Mouse (Mus musculus): ENCODE data around the gene Rad51d. TPM values are rescaled to one million over a fixed set of nuclear protein-coding genes. Genes with fewer than 3 reads are reported as not detected.

Rad51d gene
- polyA plus RNA-seq, 1 experiment: 9.1 TPM

- H3K4me2 ChIP-seq (ENCODE audit: low read depth): no peak overlapping the region
- peaks cover 17% of the 10 kb centered on the region for H3K36me3 ChIP-seq (ENCODE audit: control insufficient read depth, insufficient read depth)
- H3K79me2 ChIP-seq (ENCODE audit: control insufficient read depth, insufficient read depth): peaks cover 11% of the 10 kb centered on the region
- H3K4me3 ChIP-seq: no peak overlapping the region
- H3K27me3 ChIP-seq (ENCODE audit: control insufficient read depth, insufficient read depth, insufficient read length): no peaks in the 10 kb centered on the region
- TF ChIP-seq TCF12 (IDR thresholded peaks at IDR 0.05; ENCODE audit: insufficient read depth, poor library complexity, severe bottlenecking) (no peak), REST (IDR thresholded peaks at IDR 0.05; ENCODE audit: insufficient read depth, insufficient read length) (no peak), SRF (IDR thresholded peaks at IDR 0.05; ENCODE audit: control insufficient read depth, insufficient read length, low read depth) (no peak), E2F4 (IDR thresholded peaks at IDR 0.05; ENCODE audit: insufficient read depth) (no peak), TCF3 (IDR thresholded peaks at IDR 0.05; ENCODE audit: insufficient read length, low read depth) (no peak), USF1 (IDR thresholded peaks at IDR 0.05; ENCODE audit: low read depth) (no peak), POLR2A (IDR thresholded peaks at IDR 0.05; ENCODE audit: insufficient read length, low read depth) (no peak)
- no peak overlapping the region for H3ac ChIP-seq (ENCODE audit: control insufficient read depth, insufficient read length)
These were observed 14.5 kb upstream of the Rad51d start for GRCm38 (mm10) chr11:82904952-82905351.

GRCm38 (mm10) chr11:82901606-82902310 lies 11.3 kb upstream of the Rad51d start:
- H3K27me3 ChIP-seq (ENCODE audit: control insufficient read depth, insufficient read depth, insufficient read length): no peaks in the 10 kb centered on the region
- TF ChIP-seq SRF (IDR thresholded peaks at IDR 0.05; ENCODE audit: control insufficient read depth, insufficient read length, low read depth): no peak
- peak; percentile 38 for TF ChIP-seq TCF12 (IDR thresholded peaks at IDR 0.05; ENCODE audit: insufficient read depth, poor library complexity, severe bottlenecking)
- no peak for TF ChIP-seq USF1 (IDR thresholded peaks at IDR 0.05; ENCODE audit: low read depth)
- peak in 2 of 3 experiments; percentile 89 to 90 for TF ChIP-seq MYOD1 (IDR thresholded peaks at IDR 0.05; ENCODE audit: control insufficient read depth in 1 of 3, insufficient read length in 2 of 3, low read depth in 2 of 3)
- no peak for TF ChIP-seq REST (IDR thresholded peaks at IDR 0.05; ENCODE audit: insufficient read depth, insufficient read length)
- TF ChIP-seq TCF3 (IDR thresholded peaks at IDR 0.05; ENCODE audit: insufficient read length, low read depth): peak; percentile 85
- no peak for TF ChIP-seq POLR2A (IDR thresholded peaks at IDR 0.05; ENCODE audit: insufficient read length, low read depth)
- TF ChIP-seq CEBPB (IDR thresholded peaks at IDR 0.05; ENCODE audit: insufficient read depth, poor library complexity, severe bottlenecking): no peak
- peak in 2 of 3 experiments; percentile 67 to 93 for TF ChIP-seq MYOG (IDR thresholded peaks at IDR 0.05; ENCODE audit: control insufficient read depth in 1 of 3, insufficient read depth in 1 of 3, insufficient read length in 2 of 3, low read depth in 2 of 3)
- no peak overlapping the region for H3K4me3 ChIP-seq
- H3K79me2 ChIP-seq (ENCODE audit: control insufficient read depth, insufficient read depth): no peaks in the 10 kb centered on the region
- peaks cover 17% of the 10 kb centered on the region for H3K36me3 ChIP-seq (ENCODE audit: control insufficient read depth, insufficient read depth)
- no peak overlapping the region for H3ac ChIP-seq (ENCODE audit: control insufficient read depth, insufficient read length)
- no peak overlapping the region for H3K4me2 ChIP-seq (ENCODE audit: low read depth)

- H3K36me3 ChIP-seq (ENCODE audit: control insufficient read depth, insufficient read depth): peaks cover 17% of the 10 kb centered on the region
- no peak for TF ChIP-seq TCF3 (IDR thresholded peaks at IDR 0.05; ENCODE audit: insufficient read length, low read depth)
- no peak for TF ChIP-seq TCF12 (IDR thresholded peaks at IDR 0.05; ENCODE audit: insufficient read depth, poor library complexity, severe bottlenecking)
- no peak for TF ChIP-seq POLR2A (IDR thresholded peaks at IDR 0.05; ENCODE audit: insufficient read length, low read depth)
- no peak for TF ChIP-seq MYOD1 (IDR thresholded peaks at IDR 0.05; ENCODE audit: control insufficient read depth in 1 of 3, insufficient read length in 2 of 3, low read depth in 2 of 3)
- no peak for TF ChIP-seq E2F4 (IDR thresholded peaks at IDR 0.05; ENCODE audit: insufficient read depth)
- TF ChIP-seq MYOG (IDR thresholded peaks at IDR 0.05; ENCODE audit: control insufficient read depth in 1 of 3, insufficient read depth in 1 of 3, insufficient read length in 2 of 3, low read depth in 2 of 3): no peak
- TF ChIP-seq POLR2AphosphoS2 (IDR thresholded peaks at IDR 0.05; ENCODE audit: insufficient read length, low read depth): peak; percentile 49
- H3K4me3 ChIP-seq: no peak overlapping the region
- H3K27me3 ChIP-seq (ENCODE audit: control insufficient read depth, insufficient read depth, insufficient read length): no peaks in the 10 kb centered on the region
- no peaks in the 10 kb centered on the region for H3K79me2 ChIP-seq (ENCODE audit: control insufficient read depth, insufficient read depth)
- no peak overlapping the region for H3K4me2 ChIP-seq (ENCODE audit: low read depth)
- H3ac ChIP-seq (ENCODE audit: control insufficient read depth, insufficient read length): no peak overlapping the region
These were observed 9.3 kb upstream of the Rad51d start for GRCm38 (mm10) chr11:82899720-82900119.

- TF ChIP-seq USF1 (IDR thresholded peaks at IDR 0.05; ENCODE audit: low read depth) (no peak), TCF12 (IDR thresholded peaks at IDR 0.05; ENCODE audit: insufficient read depth, poor library complexity, severe bottlenecking) (no peak), MYOG (IDR thresholded peaks at IDR 0.05; ENCODE audit: control insufficient read depth in 1 of 3, insufficient read depth in 1 of 3, insufficient read length in 2 of 3, low read depth in 2 of 3) (no peak), MYOD1 (IDR thresholded peaks at IDR 0.05; ENCODE audit: control insufficient read depth in 1 of 3, insufficient read length in 2 of 3, low read depth in 2 of 3) (no peak), TCF3 (IDR thresholded peaks at IDR 0.05; ENCODE audit: insufficient read length, low read depth) (no peak), MAX (IDR thresholded peaks at IDR 0.05; ENCODE audit: low read depth) (no peak), POLR2AphosphoS2 (IDR thresholded peaks at IDR 0.05; ENCODE audit: insufficient read length, low read depth) (no peak), POLR2A (IDR thresholded peaks at IDR 0.05; ENCODE audit: insufficient read length, low read depth) (no peak), E2F4 (IDR thresholded peaks at IDR 0.05; ENCODE audit: insufficient read depth) (no peak), REST (IDR thresholded peaks at IDR 0.05; ENCODE audit: insufficient read depth, insufficient read length) (no peak), CEBPB (IDR thresholded peaks at IDR 0.05; ENCODE audit: insufficient read depth, poor library complexity, severe bottlenecking) (no peak), SRF (IDR thresholded peaks at IDR 0.05; ENCODE audit: control insufficient read depth, insufficient read length, low read depth) (no peak)
- no peaks in the 10 kb centered on the region for H3K27me3 ChIP-seq (ENCODE audit: control insufficient read depth, insufficient read depth, insufficient read length)
- no peak overlapping the region for H3K4me3 ChIP-seq
- no peaks in the 10 kb centered on the region for H3K79me2 ChIP-seq (ENCODE audit: control insufficient read depth, insufficient read depth)
- peaks cover 12% of the 10 kb centered on the region for H3K36me3 ChIP-seq (ENCODE audit: control insufficient read depth, insufficient read depth)
- no peak overlapping the region for H3ac ChIP-seq (ENCODE audit: control insufficient read depth, insufficient read length)
- no peak overlapping the region for H3K4me2 ChIP-seq (ENCODE audit: low read depth)
These were observed 7.1 kb upstream of the Rad51d start for GRCm38 (mm10) chr11:82897478-82897877.

- Histone ChIP-seq H3K4me3 (no peak within 1 kb of the TSS), H3K79me2 (ENCODE audit: control insufficient read depth, insufficient read depth) (no peaks in the 10 kb centered on the region), H3K27me3 (ENCODE audit: control insufficient read depth, insufficient read depth, insufficient read length) (no peaks in the 10 kb centered on the region), H3K36me3 (ENCODE audit: control insufficient read depth, insufficient read depth) (no peaks in the 10 kb centered on the region), H3K4me2 (ENCODE audit: low read depth) (peak within 1 kb of the TSS; percentile 18), H3ac (ENCODE audit: control insufficient read depth, insufficient read length) (no peak within 1 kb of the TSS)
- no peak for TF ChIP-seq POLR2A (IDR thresholded peaks at IDR 0.05; ENCODE audit: insufficient read length, low read depth)
- no peak for TF ChIP-seq MAX (IDR thresholded peaks at IDR 0.05; ENCODE audit: low read depth)
- TF ChIP-seq E2F4 (IDR thresholded peaks at IDR 0.05; ENCODE audit: insufficient read depth): no peak
- no peak for TF ChIP-seq TCF12 (IDR thresholded peaks at IDR 0.05; ENCODE audit: insufficient read depth, poor library complexity, severe bottlenecking)
- TF ChIP-seq MYOG (IDR thresholded peaks at IDR 0.05; ENCODE audit: control insufficient read depth in 1 of 3, insufficient read depth in 1 of 3, insufficient read length in 2 of 3, low read depth in 2 of 3): no peak
- TF ChIP-seq MYOD1 (IDR thresholded peaks at IDR 0.05; ENCODE audit: control insufficient read depth in 1 of 3, insufficient read length in 2 of 3, low read depth in 2 of 3): no peak
- no peak for TF ChIP-seq USF1 (IDR thresholded peaks at IDR 0.05; ENCODE audit: low read depth)
- TF ChIP-seq CEBPB (IDR thresholded peaks at IDR 0.05; ENCODE audit: insufficient read depth, poor library complexity, severe bottlenecking): no peak
- no peak for TF ChIP-seq TCF3 (IDR thresholded peaks at IDR 0.05; ENCODE audit: insufficient read length, low read depth)
- no peak for TF ChIP-seq SRF (IDR thresholded peaks at IDR 0.05; ENCODE audit: control insufficient read depth, insufficient read length, low read depth)
- no peak for TF ChIP-seq REST (IDR thresholded peaks at IDR 0.05; ENCODE audit: insufficient read depth, insufficient read length)
- no peak for TF ChIP-seq POLR2AphosphoS2 (IDR thresholded peaks at IDR 0.05; ENCODE audit: insufficient read length, low read depth)
These were observed 1.5 kb upstream of the Rad51d start, which contains the start of gene Fndc8 for GRCm38 (mm10) chr11:82891936-82892335. Fndc8 (plus strand) TSS chr11:82892124.

All from myocyte (in vitro differentiated cells).